Comparison of ENCODE assay signal across 30 mouse cellular contexts in genomic region chr7:118931502-118932395, GRCm38 (mm10).
DNase-seq lines count a peak whose midpoint lies in the region; ATAC-seq and TF ChIP-seq lines count a peak whose summit lies in the region.
"Had no signal": no experiment of that assay in that cellular context is flagged by ENCODE, and none has a peak within 500 bp of the region (broad histone marks: within the 10 kb centered on the region; RNA-seq: fewer than 3 reads in every experiment).

No protein-coding gene starts in this region.

- POLR2A ChIA-PET in Patski (lab: Charles Lee) = interaction anchor here (0.6 kb wide), 1 partner anchor 35 kb away, joined by 3 read pairs; no protein-coding TSS in a partner anchor

- in situ Hi-C loops in Patski (cut with MboI; ENCODE audit: low pct_unique_long_range_greater_than_20kb) = loop anchor here (5.0 kb wide), 2 partner anchors 61 to 79 kb away; no protein-coding TSS in a partner anchor

- peak; percentile 49 to 83 for DNase-seq in adrenal gland, adult (ENCODE audit: inconsistent age in 2 of 2, low spot score in 1 of 2)
- DNase-seq in adrenal gland, postnatal 25 days = no peak
- DNase-seq in heart, adult 18-20 months = peak; percentile 12 to 45
- DNase-seq in heart, adult 11 months = no peak
- DNase-seq in Patski (ENCODE audit: low read depth, low spot score) = peak; percentile 55
- no peak for DNase-seq in frontal cortex, postnatal 36 days (ENCODE audit: low spot score in 2 of 2)
- DNase-seq in layer of hippocampus, postnatal 10 days (ENCODE audit: low spot score in 2 of 2) = no peak
- DNase-seq: cerebellum, adult 18-20 months; cerebellum, postnatal 36 days; embryo, embryonic 11 days; forebrain, postnatal 0 days; heart, postnatal 10 days; kidney, adult 11 months; layer of hippocampus, adult 9-11 months; left cerebral cortex, postnatal 4 days; lung, postnatal 36 days; retina, postnatal 1 day; right cerebral cortex, postnatal 25 days; thymus, postnatal 14 days had no signal

- TF ChIP-seq POLR2A in myocyte (IDR thresholded peaks at IDR 0.05; ENCODE audit: insufficient read length, low read depth) = peak; percentile 37

- no peaks in the 10 kb centered on the region for H3K79me2 ChIP-seq in myocyte (ENCODE audit: control insufficient read depth, insufficient read depth)

- peak overlapping the region; percentile 83 for H3K4me2 ChIP-seq in myocyte (ENCODE audit: low read depth)
- H3K4me2 ChIP-seq: hindbrain, embryonic 13.5 days; limb, embryonic 15.5 days; lung, embryonic 15.5 days; midbrain, embryonic 13.5 days had no signal

- no peaks in the 10 kb centered on the region for H3K27me3 ChIP-seq in Patski
- no peaks in the 10 kb centered on the region for H3K27me3 ChIP-seq in myocyte (ENCODE audit: control insufficient read depth, insufficient read depth, insufficient read length)
- H3K27me3 ChIP-seq: hindbrain, embryonic 13.5 days; limb, embryonic 15.5 days; lung, embryonic 15.5 days; midbrain, embryonic 13.5 days had no signal

- ATAC-seq in Patski = no peak
- ATAC-seq: activated CD4-positive, CD25-positive, alpha-beta regulatory T cell, adult 4 months; CD4-positive, CD25-positive, alpha-beta regulatory T cell, adult 4 months; forebrain, postnatal 0 days; midbrain, embryonic 13.5 days had no signal

- CTCF ChIA-PET in Patski (lab: Charles Lee) = no interaction called here

- no peak overlapping the region for H3K4me3 ChIP-seq in myocyte
- H3K4me3 ChIP-seq: forebrain, embryonic 10.5 days; heart, embryonic 10.5 days; hindbrain, embryonic 13.5 days; left cerebral cortex, adult 2 months; limb, embryonic 15.5 days; lung, embryonic 15.5 days; megakaryocyte, embryonic 14.5 days; midbrain, embryonic 13.5 days had no signal

- no peak overlapping the region for H3ac ChIP-seq in myocyte (ENCODE audit: control insufficient read depth, insufficient read length)

- TF ChIP-seq CTCF in Patski (IDR thresholded peaks at IDR 0.05) = no peak

- H3K36me3 ChIP-seq in myocyte (ENCODE audit: control insufficient read depth, insufficient read depth) = no peaks in the 10 kb centered on the region
- H3K36me3 ChIP-seq: forebrain, embryonic 10.5 days; heart, embryonic 10.5 days; hindbrain, embryonic 13.5 days; limb, embryonic 15.5 days; lung, embryonic 15.5 days; midbrain, embryonic 13.5 days had no signal

TF ChIP-seq in myocyte, 11 proteins besides CTCF, POLR2A, EP300 and RAD21:
- TF ChIP-seq MYOG (IDR thresholded peaks at IDR 0.05; ENCODE audit: control insufficient read depth in 1 of 3, insufficient read depth in 1 of 3, insufficient read length in 2 of 3, low read depth in 2 of 3) (peak in 1 of 3 experiments; percentile 43), SRF (IDR thresholded peaks at IDR 0.05; ENCODE audit: control insufficient read depth, insufficient read length, low read depth) (no peak)
TF ChIP-seq in myocyte: peak in this region for 1.

Comparison
In these comparisons a context has a peak if more than half of its experiments do, and no peak if none do; other contexts are left out.
1. DNase-seq: peak in adrenal gland, adult (2 of 2), heart, adult 18-20 months (2 of 2) and Patski (single experiment); none in adrenal gland, postnatal 25 days (single experiment), heart, adult 11 months (single experiment), frontal cortex, postnatal 36 days (0 of 2) and layer of hippocampus, postnatal 10 days (0 of 2).